Mouse (Mus musculus): ENCODE measurements around the gene Camk2b. TPM values are rescaled to one million over a fixed set of nuclear protein-coding genes. Genes with fewer than 3 reads are reported as not detected.

Camk2b gene
- total RNA-seq, 2 experiments from 2014 or later = 1.0 to 2.7 TPM

- ATAC-seq (replicated peaks; ENCODE audit: poor library complexity, severe bottlenecking) = no peak
Measured at GRCm38 (mm10) chr11:6059162-6059561, 7.0 kb downstream of the Camk2b start.

DNA sequence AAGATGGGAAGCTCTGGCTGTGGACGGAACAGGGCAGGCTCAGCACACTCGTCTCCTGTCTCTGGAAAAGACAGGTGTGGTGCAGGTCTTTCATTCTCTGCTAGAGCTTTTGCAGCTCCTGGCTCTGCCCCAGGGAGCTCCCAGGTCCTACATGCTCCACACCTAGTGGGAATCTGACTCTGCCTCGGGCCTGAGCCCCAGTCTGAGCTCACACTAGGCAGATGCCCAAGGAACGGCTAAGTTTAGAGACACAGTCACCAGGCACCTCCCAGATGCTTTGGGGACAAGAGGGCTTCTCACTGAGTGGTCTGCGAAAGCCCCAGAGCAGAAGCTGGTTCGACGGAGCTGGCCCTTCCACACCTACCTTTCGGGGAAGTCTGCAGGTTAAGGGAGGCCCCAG lies 12.8 kb downstream of the Camk2b start:
- ATAC-seq (replicated peaks; ENCODE audit: poor library complexity, severe bottlenecking) = no peak

- ATAC-seq (replicated peaks; ENCODE audit: poor library complexity, severe bottlenecking) = no peak
Measured at GRCm38 (mm10) chr11:6050066-6050560, 16.0 kb downstream of the Camk2b start.

DNA sequence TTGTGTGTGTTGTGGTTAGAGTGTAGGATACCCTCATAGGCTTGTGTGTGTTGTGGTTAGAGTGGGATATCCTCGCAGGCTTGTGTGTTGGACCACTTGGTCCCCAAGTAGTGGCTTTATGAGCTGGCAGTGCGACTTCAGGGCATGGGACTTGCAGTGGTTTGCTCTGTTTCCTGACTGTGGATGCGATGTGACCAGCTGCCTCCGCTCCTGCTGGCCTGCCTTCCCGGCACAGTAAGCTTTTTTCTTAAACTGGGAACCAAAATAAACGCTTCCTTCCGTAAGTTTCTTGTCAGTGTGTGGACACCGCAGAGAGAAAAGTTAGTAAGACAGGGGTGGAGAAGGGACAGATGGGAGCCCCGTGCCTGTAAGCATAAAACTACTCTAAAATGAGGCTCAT lies 18.0 kb downstream of the Camk2b start:
- ATAC-seq (replicated peaks; ENCODE audit: poor library complexity, severe bottlenecking) = no peak

DNA sequence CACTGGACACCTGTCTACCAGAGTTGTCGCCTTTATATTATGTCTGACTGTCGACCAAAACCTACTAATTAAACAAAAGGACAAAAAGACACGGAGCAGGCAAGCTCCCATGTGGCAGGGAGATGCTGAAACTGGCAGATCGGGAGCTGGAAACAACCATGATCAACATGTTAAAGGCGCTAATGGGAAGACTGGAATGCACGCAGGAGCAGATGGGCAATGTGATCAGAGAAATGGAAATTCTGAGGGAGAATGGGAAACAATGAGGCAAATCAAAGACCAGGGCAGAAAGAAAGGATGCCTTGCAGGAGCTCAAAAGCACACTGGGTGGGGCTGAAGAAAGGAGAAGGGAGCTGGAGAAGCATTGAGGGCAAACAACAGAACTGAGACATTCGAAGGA lies 27.2 kb downstream of the Camk2b start:
- ATAC-seq (replicated peaks; ENCODE audit: poor library complexity, severe bottlenecking) = no peak

GRCm38 (mm10) chr11:6037686-6038085 lies 28.5 kb downstream of the Camk2b start:
- ATAC-seq (replicated peaks; ENCODE audit: poor library complexity, severe bottlenecking) = no peak

DNA sequence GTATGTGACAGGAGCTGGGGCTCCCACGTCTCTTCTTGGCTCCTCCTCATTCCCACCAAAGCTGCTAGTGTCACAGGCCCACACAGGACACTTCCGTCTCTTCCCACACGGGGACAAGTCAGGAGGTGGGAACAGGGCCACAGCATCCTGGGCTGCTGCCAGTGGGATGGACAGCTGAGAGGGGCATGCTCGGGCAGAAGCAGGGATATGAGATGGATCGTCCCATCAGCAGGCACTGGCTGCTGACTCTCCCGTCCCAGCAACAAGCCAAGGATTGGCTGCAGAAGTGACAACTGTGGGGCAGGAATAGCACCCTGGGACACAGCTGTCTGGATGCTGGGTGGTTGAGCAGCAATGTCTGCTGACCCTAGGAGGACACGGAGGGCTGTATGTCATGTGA lies 29.0 kb downstream of the Camk2b start:
- ATAC-seq (replicated peaks; ENCODE audit: poor library complexity, severe bottlenecking) = no peak

DNA sequence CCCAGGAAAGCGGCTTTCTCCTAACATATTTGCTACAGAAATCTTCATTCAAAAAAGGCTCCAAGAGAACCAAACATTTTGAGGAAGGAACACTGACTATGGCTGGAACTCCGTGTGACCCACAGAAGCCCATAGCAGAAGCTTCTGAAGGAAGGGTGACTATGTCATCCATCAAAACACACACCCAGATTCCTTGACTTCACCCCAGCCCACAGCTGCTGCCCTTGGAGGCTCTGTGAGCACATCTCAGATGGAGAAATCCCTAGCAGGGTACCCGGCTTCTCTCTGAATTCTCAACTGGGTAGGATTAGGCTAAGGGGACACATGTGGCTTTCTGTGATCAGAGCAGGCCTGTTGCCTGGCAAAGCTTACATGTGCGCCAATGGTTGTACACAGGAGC lies 29.7 kb downstream of the Camk2b start:
- ATAC-seq (replicated peaks; ENCODE audit: poor library complexity, severe bottlenecking) = no peak

DNA sequence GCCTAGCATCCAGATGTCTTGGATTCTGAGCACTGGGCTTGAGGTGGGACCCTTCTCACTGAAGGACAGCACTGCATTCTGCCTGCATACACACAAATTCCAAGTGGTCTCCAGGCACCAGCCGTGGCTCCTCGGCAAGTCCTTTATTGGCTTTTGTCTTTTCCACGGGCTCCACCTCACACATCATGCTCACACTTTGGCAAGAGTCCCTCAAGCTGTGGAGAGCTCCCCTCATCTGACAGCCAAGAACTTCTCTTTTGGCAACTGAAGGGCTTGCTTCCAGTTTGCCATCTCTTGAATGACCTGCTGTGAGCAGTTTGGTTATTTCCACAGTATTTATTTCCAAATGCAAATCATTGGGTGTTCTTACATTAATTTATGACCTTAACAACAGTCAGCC lies 30.6 kb downstream of the Camk2b start:
- no peak for ATAC-seq (replicated peaks; ENCODE audit: poor library complexity, severe bottlenecking)

DNA sequence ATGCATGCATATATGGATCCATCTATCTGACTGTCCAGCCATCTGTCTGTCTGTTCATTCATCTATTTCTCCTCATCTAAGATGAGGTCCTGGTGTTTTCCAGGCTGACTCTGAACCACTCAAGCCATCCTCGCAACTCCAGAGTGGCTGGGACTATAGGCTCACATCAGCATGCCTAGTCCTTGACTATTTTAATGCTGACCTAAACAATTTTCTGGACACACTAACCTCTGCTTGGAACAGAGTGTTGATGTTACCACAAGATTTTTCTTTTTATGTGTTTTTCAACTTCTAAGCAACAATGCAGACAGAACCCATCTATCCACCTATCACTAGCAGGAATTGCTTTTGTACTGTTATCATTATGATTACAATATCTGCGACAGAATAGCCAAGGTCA lies 31.4 kb downstream of the Camk2b start:
- ATAC-seq (replicated peaks; ENCODE audit: poor library complexity, severe bottlenecking) = no peak

DNA sequence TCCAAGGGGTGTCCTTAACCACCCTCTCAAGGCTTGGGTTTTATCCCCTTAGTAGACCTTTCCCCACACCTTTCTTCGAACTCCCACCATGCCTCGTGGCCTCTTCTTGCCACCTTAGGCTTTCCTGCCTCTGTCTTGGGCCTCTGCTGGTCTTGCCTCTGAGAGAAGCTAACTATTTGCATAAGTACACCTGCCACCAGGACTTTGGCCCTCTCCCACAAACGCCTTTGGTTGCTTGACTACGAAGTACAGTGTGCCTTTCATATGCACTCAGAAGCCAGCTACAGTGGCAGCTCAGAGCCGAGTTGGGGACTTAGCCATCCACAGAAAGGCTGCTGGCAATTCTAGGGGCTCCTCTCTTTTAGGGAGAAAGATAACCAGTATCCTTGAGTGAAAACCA lies 32.4 kb downstream of the Camk2b start:
- no peak for ATAC-seq (replicated peaks; ENCODE audit: poor library complexity, severe bottlenecking)

DNA sequence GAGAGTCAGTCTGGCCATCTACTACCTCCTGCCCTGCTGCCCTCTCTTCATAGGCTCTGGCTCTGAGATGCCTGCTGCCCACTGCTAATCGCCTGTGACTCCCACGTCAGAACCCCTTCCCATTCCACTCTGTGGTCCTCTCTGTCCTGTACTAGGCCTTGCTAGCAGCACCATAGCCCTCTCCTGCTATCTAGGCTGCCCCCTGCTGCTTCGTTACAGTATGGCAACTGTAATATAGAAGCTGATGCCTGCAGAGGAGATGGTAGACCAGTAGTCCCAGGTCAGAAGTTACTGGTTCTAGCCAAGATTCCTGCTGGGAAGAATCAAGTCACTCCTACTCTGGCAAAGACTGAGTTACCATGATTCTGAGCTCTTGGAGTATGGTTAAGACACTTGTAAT lies 33.0 kb downstream of the Camk2b start:
- peak; percentile 80 for ATAC-seq (replicated peaks; ENCODE audit: poor library complexity, severe bottlenecking)

GRCm38 (mm10) chr11:6030650-6031049 lies 35.5 kb downstream of the Camk2b start:
- ATAC-seq (replicated peaks; ENCODE audit: poor library complexity, severe bottlenecking) = no peak

DNA sequence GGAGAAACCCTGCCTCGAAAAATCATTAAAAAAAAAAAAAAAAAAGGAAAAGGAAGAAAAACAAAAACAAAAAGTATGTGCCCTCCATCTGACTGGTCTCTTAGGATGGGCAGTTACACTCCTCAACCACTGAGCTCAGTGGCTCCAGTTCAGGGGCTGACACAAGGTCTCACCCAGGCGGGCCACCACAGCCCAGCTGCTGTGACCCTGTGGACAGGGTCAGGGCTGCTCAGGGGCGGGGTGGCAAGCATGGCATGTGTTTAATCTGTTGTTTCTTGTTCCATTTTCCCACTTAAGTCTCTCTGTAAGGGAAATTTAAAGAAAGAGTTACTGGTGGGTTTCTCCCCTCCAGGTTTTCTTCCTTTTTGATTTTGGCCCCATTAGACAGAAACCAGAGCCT lies 36.4 kb downstream of the Camk2b start:
- no peak for ATAC-seq (replicated peaks; ENCODE audit: poor library complexity, severe bottlenecking)

DNA sequence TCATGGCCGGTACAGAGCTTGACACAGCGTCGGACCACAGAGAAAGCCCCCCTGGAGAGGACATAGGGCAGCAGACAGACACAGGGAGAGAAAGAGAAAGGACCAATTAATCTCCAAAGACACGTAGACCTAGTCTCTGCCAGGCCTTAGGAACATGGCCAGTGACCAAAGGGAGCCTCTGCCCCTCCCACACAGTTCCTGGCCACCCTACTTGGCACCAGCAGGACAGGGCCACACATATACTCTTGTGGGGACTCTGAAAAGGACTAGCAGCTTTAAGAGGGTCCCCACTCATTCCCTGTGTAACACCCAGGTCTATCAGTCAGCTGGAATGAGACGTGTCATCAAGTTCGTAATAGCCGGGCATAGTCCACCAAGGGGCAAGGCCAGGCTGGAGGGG lies 37.3 kb downstream of the Camk2b start:
- ATAC-seq (replicated peaks; ENCODE audit: poor library complexity, severe bottlenecking) = no peak

DNA sequence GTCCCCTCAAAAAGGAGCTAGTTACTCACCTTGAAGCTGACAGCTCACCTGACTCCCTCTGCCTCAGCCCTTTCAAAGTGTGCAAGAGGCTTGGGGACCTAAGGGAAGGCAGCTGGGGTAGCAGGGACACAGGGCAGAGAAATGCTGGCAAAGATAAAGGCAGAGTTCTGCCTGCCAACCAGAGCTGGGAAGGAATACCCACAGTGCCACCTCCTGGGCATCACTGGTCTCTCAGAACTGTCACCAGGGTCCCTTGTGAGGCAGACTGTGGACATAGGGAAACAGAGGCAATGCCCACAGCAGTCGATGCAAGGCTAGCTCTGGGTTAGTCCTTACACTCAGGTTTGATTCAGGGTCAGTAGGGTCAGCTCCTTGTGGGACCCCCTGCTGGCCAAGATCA lies 39.8 kb downstream of the Camk2b start:
- ATAC-seq (replicated peaks; ENCODE audit: poor library complexity, severe bottlenecking) = peak; percentile 53; the same call in 1 of the 2 replicates

DNA sequence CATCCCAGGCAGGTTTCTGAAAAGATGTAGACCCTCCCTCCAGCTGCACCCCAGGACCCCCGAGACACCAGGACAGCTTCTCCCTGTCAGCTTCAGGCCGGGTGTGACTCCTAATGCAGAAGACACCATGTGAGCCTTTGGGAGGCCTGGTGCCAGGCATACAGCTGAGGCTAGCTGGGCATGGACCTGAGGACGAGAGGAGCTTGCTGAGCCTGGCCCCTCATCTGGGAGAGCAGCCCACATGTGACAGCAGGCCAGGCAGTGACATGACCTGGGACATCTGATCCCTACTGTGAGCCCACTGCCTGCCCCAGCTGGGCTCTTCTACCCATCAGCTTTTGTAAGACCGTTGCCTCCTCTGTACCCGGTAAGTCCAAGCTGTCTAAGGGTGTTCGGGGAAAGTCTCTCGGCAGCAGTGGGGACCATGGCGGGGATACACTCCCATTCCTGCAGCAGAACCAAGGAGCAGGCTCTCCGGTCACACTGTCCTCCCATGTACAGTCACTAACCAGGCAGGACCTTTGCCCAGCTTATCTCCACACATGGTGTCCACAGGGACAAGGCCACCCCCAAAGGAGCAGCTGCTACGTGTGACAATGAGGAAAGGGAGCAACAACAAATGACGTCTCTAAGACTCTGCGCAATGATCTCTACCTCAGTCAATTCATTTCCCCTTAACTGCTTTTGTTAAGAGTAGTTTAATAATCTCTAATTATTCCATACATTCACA lies 41.1 kb downstream of the Camk2b start:
- ATAC-seq (replicated peaks; ENCODE audit: poor library complexity, severe bottlenecking) = no peak

DNA sequence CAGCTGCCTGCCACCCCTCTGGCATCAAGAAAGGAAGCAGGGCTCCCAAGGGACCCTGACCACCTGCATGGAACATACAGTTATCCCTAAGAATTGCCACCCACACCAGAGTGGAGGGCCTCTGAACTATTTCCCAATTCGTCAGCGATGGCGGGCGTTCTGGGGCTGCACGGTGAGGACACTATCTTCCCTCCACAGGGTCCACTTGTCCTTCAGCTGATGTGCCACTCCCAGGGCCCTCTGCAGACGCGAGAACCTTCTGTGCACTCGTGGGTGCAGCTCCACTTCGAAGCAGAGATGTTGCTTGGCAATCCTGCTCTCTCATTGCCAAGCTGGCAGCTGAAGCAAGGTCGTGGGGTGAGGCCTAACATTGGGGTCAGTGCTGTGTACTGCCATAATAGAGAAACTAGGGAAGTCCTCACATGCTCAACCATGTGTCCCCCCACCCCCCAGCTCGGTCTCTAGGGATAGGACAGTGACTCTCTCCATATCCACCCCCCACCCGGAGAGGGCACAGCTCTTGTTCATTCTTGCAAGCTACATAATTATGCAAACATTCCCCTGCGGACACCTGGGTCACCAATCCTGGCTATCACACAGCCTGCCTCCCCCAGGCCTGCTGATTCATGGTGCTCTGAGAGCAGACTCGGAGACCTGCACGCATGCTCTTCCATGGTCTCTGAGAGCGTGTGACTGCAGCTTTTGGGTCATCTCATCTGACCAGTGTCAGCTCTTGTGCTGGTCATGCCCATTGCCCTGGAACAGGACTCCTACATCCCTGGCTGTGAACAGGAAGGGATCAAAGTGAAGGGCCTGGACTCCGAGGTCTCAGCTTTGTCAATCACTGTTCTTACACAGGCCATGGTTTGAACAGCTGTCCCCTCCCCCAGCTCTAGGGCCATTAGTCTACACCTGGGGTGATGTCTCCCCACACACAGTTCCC lies 45.0 kb downstream of the Camk2b start:
- ATAC-seq (replicated peaks; ENCODE audit: poor library complexity, severe bottlenecking) = no peak

DNA sequence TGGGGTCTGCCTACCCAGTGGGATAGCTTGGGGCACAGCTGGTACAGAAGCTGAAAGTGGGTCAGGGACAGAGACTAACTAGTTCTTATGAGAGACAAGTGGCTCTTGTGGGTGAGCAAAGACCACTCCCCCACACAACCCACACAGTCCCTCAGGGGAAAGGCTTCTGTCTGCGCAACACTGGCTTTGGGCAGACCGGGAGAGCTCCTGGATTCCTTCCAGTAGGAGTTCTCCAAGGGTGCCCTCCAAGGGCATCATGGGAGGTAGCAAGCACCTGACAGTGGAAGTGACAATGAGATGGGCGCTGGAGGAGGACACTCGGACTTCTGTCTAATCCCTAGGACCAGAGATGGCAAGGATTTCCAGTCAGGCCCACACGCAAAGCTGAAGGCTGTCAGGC lies 45.8 kb downstream of the Camk2b start:
- ATAC-seq (replicated peaks; ENCODE audit: poor library complexity, severe bottlenecking) = no peak

DNA sequence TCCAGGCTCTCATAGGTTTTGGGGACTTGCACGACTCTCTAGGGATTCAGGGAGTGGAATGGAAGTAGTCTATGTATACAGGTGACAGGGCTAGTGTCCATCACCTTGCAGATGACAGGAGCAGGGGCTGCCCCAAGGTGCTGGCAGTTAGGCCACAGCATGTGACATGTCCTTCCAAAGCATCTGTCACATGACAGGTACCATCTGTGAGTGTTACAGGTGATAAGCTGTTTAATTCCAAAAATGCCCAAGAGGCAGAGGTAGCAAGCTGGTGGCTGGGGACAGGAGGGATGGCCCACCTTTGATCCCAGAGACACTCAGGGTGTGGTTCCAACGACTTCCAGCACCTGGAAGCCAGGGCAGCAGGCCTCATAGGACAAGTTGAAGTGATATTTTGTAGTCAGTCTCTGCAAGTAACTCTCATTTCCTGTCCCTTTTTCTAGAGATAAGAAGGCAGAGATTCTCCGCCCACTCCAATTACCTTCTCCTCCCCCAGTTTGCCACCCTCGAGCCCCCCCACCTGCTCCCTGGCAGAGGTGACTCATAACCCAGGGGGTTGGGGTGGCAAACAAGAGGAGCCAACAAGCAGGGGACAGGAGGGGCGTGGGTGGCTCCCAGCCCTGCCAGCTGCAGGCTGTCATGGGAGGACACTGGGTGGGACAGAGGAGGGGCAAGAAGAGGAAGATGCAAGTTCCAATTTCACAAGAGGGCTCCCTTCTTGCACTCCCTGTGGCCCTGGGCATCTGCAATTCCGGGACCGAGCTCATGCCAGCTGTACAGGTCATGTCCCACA lies 47.7 kb downstream of the Camk2b start:
- peak; percentile 93 for ATAC-seq (replicated peaks; ENCODE audit: poor library complexity, severe bottlenecking)
